Mouse (Mus musculus): Measurements from ENCODE around the gene Actrt2. TPM values are rescaled to one million over a fixed set of nuclear protein-coding genes. Genes with fewer than 3 reads are reported as not detected.

Gene Actrt2
- polyA plus RNA-seq, 1 experiment from 2014 or later, result not detected

DNA sequence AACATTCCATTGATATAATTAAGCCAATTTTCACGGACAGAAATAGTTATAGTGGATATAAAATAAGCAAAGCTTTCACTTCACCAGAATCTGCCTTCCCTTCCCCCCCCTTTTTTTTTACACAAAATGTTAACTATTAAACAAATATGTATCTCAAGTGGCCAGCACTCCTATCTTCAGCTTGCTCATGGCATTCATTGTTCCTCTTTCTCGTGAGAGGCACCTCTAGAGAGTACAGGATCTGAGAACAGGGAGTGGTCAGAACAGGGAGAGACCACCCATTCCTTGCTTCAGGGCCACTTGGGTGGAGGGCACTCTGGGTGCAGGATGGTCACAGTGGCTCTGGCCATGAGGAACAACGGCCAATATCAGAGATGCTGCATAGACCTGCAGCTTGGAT, 36.9 kb downstream of the Actrt2 start:
- Histone ChIP-seq H3K27ac (ENCODE audit: low read depth, low read length) (no peak overlapping the region), H3K9ac (ENCODE audit: low read length) (peak overlapping the region; percentile 32; the same call in 1 of the 2 replicates), H3K4me3 (ENCODE audit: low read depth, low read length) (no peak overlapping the region), H3K4me2 (ENCODE audit: low read length) (peak overlapping the region; percentile 83), H3K27me3 (replicated peaks; ENCODE audit: control insufficient read depth, insufficient read depth, low read length) (peaks cover 12% of the 10 kb centered on the region; the same call in 1 of the 2 replicates), H3K9me3 (replicated peaks; ENCODE audit: control insufficient read depth, low read length) (no peaks in the 10 kb centered on the region), H3K4me1 (ENCODE audit: control insufficient read depth, insufficient read depth, low read length) (peaks cover 44% of the 10 kb centered on the region), H3K36me3 (ENCODE audit: control insufficient read depth, insufficient read depth, low read length) (no peaks in the 10 kb centered on the region)
- WGBS, result 42% methylated on average over 3 of the region's 3 CpGs
- ATAC-seq (no peak), DNase-seq (ENCODE audit: low spot score) (no peak)

GRCm38 (mm10) chr4:154627419-154628142, 40.1 kb downstream of the Actrt2 start:
- Histone ChIP-seq H3K36me3 (ENCODE audit: control insufficient read depth, insufficient read depth, low read length) (no peaks in the 10 kb centered on the region), H3K9ac (ENCODE audit: low read length) (peak overlapping the region; percentile 21), H3K4me1 (ENCODE audit: control insufficient read depth, insufficient read depth, low read length) (peaks cover 34% of the 10 kb centered on the region), H3K27ac (ENCODE audit: low read depth, low read length) (no peak overlapping the region), H3K4me2 (ENCODE audit: low read length) (no peak overlapping the region), H3K27me3 (replicated peaks; ENCODE audit: control insufficient read depth, insufficient read depth, low read length) (0 out of 2 replicates have a peak, but pooled peaks cover 3% of the 10 kb centered on the region), H3K4me3 (ENCODE audit: low read depth, low read length) (no peak overlapping the region), H3K9me3 (replicated peaks; ENCODE audit: control insufficient read depth, low read length) (no peaks in the 10 kb centered on the region)
- no peak for ATAC-seq
- 68% methylated on average over 5 of the region's 5 CpGs for WGBS
- DNase-seq (ENCODE audit: low spot score), result no peak

GRCm38 (mm10) chr4:154626282-154626681, 41.4 kb downstream of the Actrt2 start:
- H3K27ac ChIP-seq (ENCODE audit: low read depth, low read length), result no peak overlapping the region; the same call in 1 of the 2 replicates
- no peaks in the 10 kb centered on the region for H3K27me3 ChIP-seq (replicated peaks; ENCODE audit: control insufficient read depth, insufficient read depth, low read length)
- DNase-seq (ENCODE audit: low spot score) (no peak), ATAC-seq (no peak)
- no peaks in the 10 kb centered on the region for H3K9me3 ChIP-seq (replicated peaks; ENCODE audit: control insufficient read depth, low read length)
- no peaks in the 10 kb centered on the region for H3K36me3 ChIP-seq (ENCODE audit: control insufficient read depth, insufficient read depth, low read length)
- H3K4me3 ChIP-seq (ENCODE audit: low read depth, low read length), result no peak overlapping the region
- WGBS, result 78% methylated on average over 2 of the region's 2 CpGs
- no peak overlapping the region for H3K9ac ChIP-seq (ENCODE audit: low read length)
- no peak overlapping the region for H3K4me2 ChIP-seq (ENCODE audit: low read length)
- peaks cover 31% of the 10 kb centered on the region for H3K4me1 ChIP-seq (ENCODE audit: control insufficient read depth, insufficient read depth, low read length)

DNA sequence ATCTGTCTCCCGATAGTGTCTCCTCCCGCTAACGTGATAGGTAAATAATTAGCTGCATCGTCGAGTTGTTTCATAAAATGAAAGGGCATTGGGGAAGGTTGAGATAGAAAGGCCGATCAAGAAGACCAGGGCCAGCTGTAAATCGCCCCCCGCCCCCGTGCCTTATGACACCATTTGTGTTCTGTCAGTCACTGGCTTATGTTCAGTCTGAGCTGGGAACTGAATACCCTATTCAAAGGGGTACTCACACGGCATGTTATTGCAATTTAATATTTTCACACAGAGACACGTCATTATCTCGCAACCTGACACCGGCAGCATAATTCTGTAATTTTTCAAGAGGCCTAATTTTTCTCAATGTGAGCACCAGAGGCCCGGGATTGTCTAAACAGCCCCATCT, 42.0 kb downstream of the Actrt2 start:
- Histone ChIP-seq H3K27ac (ENCODE audit: low read depth, low read length) (peak overlapping the region; percentile 39; the same call in 1 of the 2 replicates), H3K4me1 (ENCODE audit: control insufficient read depth, insufficient read depth, low read length) (peaks cover 27% of the 10 kb centered on the region), H3K27me3 (replicated peaks; ENCODE audit: control insufficient read depth, insufficient read depth, low read length) (no peaks in the 10 kb centered on the region), H3K4me3 (ENCODE audit: low read depth, low read length) (no peak overlapping the region), H3K9me3 (replicated peaks; ENCODE audit: control insufficient read depth, low read length) (no peaks in the 10 kb centered on the region), H3K9ac (ENCODE audit: low read length) (no peak overlapping the region), H3K4me2 (ENCODE audit: low read length) (no peak overlapping the region; the same call in 1 of the 2 replicates), H3K36me3 (ENCODE audit: control insufficient read depth, insufficient read depth, low read length) (no peaks in the 10 kb centered on the region)
- DNase-seq (ENCODE audit: low spot score) (no peak), ATAC-seq (no peak)
- 36% methylated on average over 14 of the region's 14 CpGs for WGBS

DNA sequence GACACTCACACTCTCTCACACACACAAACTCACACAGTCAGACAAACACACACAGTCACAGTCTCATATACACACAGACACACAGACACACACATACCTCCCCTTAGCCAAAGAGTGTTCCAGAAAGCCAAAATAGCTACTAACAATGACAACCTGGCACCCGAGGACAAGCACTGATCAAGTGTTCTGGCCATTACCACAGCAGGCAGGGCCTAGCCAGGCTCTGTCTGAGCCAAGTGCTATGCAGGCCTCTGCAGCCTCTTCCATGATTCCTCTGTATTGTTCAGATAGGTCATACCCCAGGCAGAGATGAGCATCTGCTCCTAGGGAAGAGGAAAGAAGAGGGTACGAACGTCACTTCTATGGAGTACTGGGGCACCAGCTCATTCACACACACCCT, 44.4 kb downstream of the Actrt2 start:
- no peak overlapping the region for H3K4me2 ChIP-seq (ENCODE audit: low read length)
- H3K36me3 ChIP-seq (ENCODE audit: control insufficient read depth, insufficient read depth, low read length), result no peaks in the 10 kb centered on the region
- H3K9me3 ChIP-seq (replicated peaks; ENCODE audit: control insufficient read depth, low read length), result no peaks in the 10 kb centered on the region
- H3K27me3 ChIP-seq (replicated peaks; ENCODE audit: control insufficient read depth, insufficient read depth, low read length), result no peaks in the 10 kb centered on the region
- ATAC-seq (no peak), DNase-seq (ENCODE audit: low spot score) (no peak)
- H3K9ac ChIP-seq (ENCODE audit: low read length), result no peak overlapping the region
- 79% methylated on average over 3 of the region's 3 CpGs for WGBS
- no peak overlapping the region for H3K27ac ChIP-seq (ENCODE audit: low read depth, low read length)
- peaks cover 26% of the 10 kb centered on the region for H3K4me1 ChIP-seq (ENCODE audit: control insufficient read depth, insufficient read depth, low read length)
- no peak overlapping the region for H3K4me3 ChIP-seq (ENCODE audit: low read depth, low read length)

DNA sequence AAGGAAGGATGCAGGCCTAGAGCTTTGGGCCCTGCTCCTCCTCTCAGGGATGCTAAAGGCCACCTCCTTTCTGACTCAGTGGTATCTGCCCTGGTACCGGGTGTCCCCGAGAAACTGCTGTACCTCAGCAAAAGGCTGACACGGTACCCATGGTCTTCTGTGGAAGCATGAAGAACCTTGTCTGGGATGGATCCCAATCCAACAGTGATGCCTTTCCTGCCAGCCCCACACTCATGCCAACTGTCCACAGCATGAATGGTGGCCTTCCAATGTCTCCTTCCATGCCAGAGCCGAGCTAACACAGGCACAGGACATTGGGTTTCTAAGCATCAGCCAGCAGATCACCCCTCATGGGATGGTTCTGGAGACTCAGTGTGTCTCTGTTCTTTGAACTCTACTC, 45.1 kb downstream of the Actrt2 start:
- ATAC-seq, result no peak
- peaks cover 21% of the 10 kb centered on the region for H3K4me1 ChIP-seq (ENCODE audit: control insufficient read depth, insufficient read depth, low read length)
- H3K27me3 ChIP-seq (replicated peaks; ENCODE audit: control insufficient read depth, insufficient read depth, low read length), result no peaks in the 10 kb centered on the region

More for the DNA sequence above, 45.1 kb downstream of the Actrt2 start:
- Histone ChIP-seq H3K27ac (ENCODE audit: low read depth, low read length) (no peak overlapping the region), H3K36me3 (ENCODE audit: control insufficient read depth, insufficient read depth, low read length) (no peaks in the 10 kb centered on the region), H3K9ac (ENCODE audit: low read length) (no peak overlapping the region), H3K4me3 (ENCODE audit: low read depth, low read length) (no peak overlapping the region), H3K9me3 (replicated peaks; ENCODE audit: control insufficient read depth, low read length) (no peaks in the 10 kb centered on the region), H3K4me2 (ENCODE audit: low read length) (no peak overlapping the region)
- no peak for DNase-seq (ENCODE audit: low spot score)
- 89% methylated on average over 4 of the region's 4 CpGs for WGBS

Other genes starting within 250 kb of the Actrt2 start
- 20.6 and 25.0 TPM in 2 replicates for gene Prdm16, start 31.0 kb downstream of the Actrt2 start, polyA plus RNA-seq (2014; fragmentation: Nextera tagmentation; extraction: Ambion mirVana)
- 0.85 and 1.5 TPM in 2 replicates for gene Ttc34, start 169.6 kb upstream of the Actrt2 start, polyA plus RNA-seq (2014; fragmentation: Nextera tagmentation; extraction: Ambion mirVana)
- gene Mmel1, start 201.7 kb upstream of the Actrt2 start, polyA plus RNA-seq (2014; fragmentation: Nextera tagmentation; extraction: Ambion mirVana), result 0.13 and 0.37 TPM in 2 replicates
- 40.3 and 45.9 TPM in 2 replicates for gene Fam213b, start 231.3 kb upstream of the Actrt2 start, polyA plus RNA-seq (2014; fragmentation: Nextera tagmentation; extraction: Ambion mirVana)